Mouse (Mus musculus) embryo, embryonic 10.5 days (tissue): ENCODE results near the gene Dytn.
A peak's percentile ranks its signal among the peaks of the same experiment; 100 is the strongest.

Experiments
- DNase-seq: peaks from one replicate; pipeline ENCODE4 v3.0.0-alpha.2; 2015; ENCODE audit warnings: low spot score

Dytn gene

DNA sequence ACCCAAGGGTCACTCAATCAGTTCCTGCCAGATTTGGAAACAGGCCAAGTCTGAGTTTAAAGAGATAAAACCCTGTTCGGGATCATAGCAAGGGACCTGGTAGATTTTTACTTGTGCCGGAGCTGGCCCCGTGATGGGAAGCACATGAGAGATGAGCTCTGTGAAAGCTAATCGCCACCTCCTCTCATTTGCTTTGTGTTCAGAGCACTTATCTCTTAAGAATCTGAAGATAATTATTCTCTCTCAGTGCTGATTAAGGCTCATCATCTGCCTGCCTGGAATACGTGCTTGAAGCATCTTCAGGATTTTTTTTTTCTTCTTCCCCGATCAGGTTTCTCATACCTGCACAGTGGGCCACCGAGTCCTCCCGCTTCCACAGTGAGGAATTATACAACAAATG is 107.6 kb downstream of the Dytn start:
- no peak for DNase-seq

DNA sequence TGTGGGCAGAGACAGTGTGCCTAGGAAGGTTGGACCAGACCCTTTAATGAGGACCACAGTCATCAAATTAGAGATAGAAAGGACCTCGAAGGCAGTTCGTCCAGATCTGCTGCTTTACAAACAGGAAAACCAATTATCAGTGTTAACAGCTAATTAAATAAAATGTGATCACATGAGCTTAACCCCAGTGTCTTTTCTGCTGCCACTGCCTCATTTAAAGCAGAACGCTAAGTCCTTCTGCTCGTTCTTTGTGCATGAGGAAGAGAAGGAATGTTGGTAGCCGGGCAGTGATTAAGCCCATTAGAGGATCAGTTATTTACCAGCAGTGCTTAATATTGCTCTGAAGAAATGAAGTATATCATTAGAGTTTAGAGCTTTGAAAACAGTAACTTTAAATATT is 109.9 kb downstream of the Dytn start:
- no peak for DNase-seq

DNA sequence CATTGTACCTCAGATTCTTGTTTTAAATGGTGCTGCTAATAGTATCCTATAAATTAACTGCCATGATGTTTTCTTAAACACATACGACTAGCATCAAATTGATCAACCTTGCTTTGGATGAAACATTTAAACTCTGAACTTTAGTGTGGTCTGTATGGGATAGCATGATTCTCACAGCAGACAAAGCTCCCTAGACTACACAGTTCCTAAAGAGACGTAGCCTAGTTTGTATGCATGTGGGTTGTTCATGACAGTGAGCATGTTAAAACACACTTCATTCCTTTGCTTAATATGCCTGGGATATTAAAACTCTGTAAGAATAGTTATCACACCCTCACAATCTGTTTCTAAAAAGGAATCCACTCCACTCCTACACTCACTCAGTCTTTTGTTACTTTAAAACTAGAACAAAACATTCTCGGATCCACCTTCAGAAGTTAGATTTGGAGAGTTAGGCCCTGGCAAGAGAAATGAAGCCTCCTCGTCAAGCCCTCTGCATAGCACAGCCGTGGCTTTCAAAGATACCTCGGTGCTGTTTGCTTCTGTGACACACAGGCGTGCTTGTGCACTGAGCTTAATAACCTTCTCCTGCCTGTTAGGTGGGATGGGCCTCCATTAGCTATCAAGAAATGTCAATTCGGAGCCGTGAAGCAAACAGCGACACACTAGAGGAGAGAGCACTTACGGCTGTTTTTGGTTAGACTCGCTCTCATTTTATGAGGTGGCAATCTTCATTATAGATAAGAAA is 112.7 kb downstream of the Dytn start:
- no peak for DNase-seq

DNA sequence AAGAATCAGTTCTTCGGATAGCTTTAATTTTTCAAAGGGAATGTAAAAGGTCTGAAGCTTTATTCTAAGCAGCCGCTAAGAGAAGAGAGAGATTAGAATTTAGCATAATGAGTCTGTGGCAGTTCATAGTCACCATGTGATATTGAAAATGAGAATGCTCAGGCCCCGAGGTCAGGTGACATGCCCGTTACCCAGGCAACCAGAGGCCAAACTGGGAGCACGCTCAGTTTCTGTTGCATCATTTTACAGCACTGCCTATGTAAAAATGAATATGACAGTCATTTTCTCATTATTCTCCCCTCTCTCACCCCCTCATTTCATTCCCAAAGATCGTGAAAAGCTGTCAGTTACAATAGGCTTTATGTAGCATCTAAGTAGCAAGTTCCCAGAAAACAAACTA is 113.3 kb downstream of the Dytn start:
- peak; percentile 74 for DNase-seq
